Mouse (Mus musculus) testis, postnatal 10 days (tissue): Measurements from ENCODE around the gene Gbp9.
A peak's percentile ranks its signal among the peaks of the same experiment; 100 is the strongest.
"Not testable (repeated sequence)": the region's sequence is repeated elsewhere in the genome, so short reads cannot be mapped to it uniquely, and the experiment has no call there.

Experiments used
- DNase-seq: peaks from one replicate; pipeline ENCODE4 v3.0.0; 2021; ENCODE audit warnings: low spot score

Gene Gbp9

GRCm38 (mm10) chr5:105139409-105140088 is at the start of gene Gbp9, which contains the start of the genes Gbp8 and Gbp4:
Gene Gbp9, minus strand, starts transcription at chr5:105139539.
Gene Gbp8, minus strand, starts transcription at chr5:105139540.
Gene Gbp4, minus strand, starts transcription at chr5:105139586.
- not testable (repeated sequence) for DNase-seq

- DNase-seq: no peak
Measured at GRCm38 (mm10) chr5:105181446-105181845, 42.1 kb upstream of the Gbp9 start.

GRCm38 (mm10) chr5:105156582-105156981 is 17.2 kb upstream of the Gbp9 start:
- no peak for DNase-seq

GRCm38 (mm10) chr5:105154049-105154448 is 14.7 kb upstream of the Gbp9 start:
- DNase-seq: no peak

- not testable (repeated sequence) for DNase-seq
Measured at GRCm38 (mm10) chr5:105148062-105148461, 8.7 kb upstream of the Gbp9 start.

- DNase-seq: no peak
Measured at GRCm38 (mm10) chr5:105146447-105146846, 7.1 kb upstream of the Gbp9 start.

GRCm38 (mm10) chr5:105145731-105146130 is 6.4 kb upstream of the Gbp9 start:
- DNase-seq: not testable (repeated sequence)

GRCm38 (mm10) chr5:105140089-105140810 is 911 bp upstream of the Gbp9 start:
- DNase-seq: not testable (repeated sequence)

- DNase-seq: no peak
Measured at GRCm38 (mm10) chr5:105138906-105139305, 433 bp downstream of the Gbp9 start.

GRCm38 (mm10) chr5:105136706-105137304 is 2.5 kb downstream of the Gbp9 start:
- not testable (repeated sequence) for DNase-seq

- not testable (repeated sequence) for DNase-seq
Measured at GRCm38 (mm10) chr5:105121731-105122130, 17.6 kb downstream of the Gbp9 start.

GRCm38 (mm10) chr5:105115740-105116139 is 23.6 kb downstream of the Gbp9 start:
- DNase-seq: no peak

- DNase-seq: no peak
Measured at GRCm38 (mm10) chr5:105114696-105115095, 24.6 kb downstream of the Gbp9 start.

GRCm38 (mm10) chr5:105113656-105114055 is 25.7 kb downstream of the Gbp9 start:
- DNase-seq: no peak

- DNase-seq: peak; percentile 47
Measured at GRCm38 (mm10) chr5:105110271-105110852, 29.0 kb downstream of the Gbp9 start.

GRCm38 (mm10) chr5:105109775-105110174 is 29.6 kb downstream of the Gbp9 start:
- not testable (repeated sequence) for DNase-seq

GRCm38 (mm10) chr5:105105689-105106088 is 33.6 kb downstream of the Gbp9 start:
- not testable (repeated sequence) for DNase-seq

GRCm38 (mm10) chr5:105081900-105082299 is 57.4 kb downstream of the Gbp9 start:
- DNase-seq: no peak

GRCm38 (mm10) chr5:105068356-105068755 is 71.0 kb downstream of the Gbp9 start:
- DNase-seq: not testable (repeated sequence)

- DNase-seq: not testable (repeated sequence)
Measured at GRCm38 (mm10) chr5:105064443-105064842, 74.9 kb downstream of the Gbp9 start.

- DNase-seq: no peak
Measured at GRCm38 (mm10) chr5:105063321-105063720, 76.0 kb downstream of the Gbp9 start.

GRCm38 (mm10) chr5:105062403-105062802 is 76.9 kb downstream of the Gbp9 start:
- not testable (repeated sequence) for DNase-seq
